Mouse (Mus musculus) adrenal gland, postnatal 4 days (tissue): ENCODE measurements at regions not wholly inside any gene's neighbourhood (a gene's known extent, or its start where the extent isn't known, plus 50 kb on each side); places are given as distances from the start of the nearest gene placed in this dataset.

Source experiments
- DNase-seq, 2 experiments: peaks; one replicate each; pipeline ENCODE4 v3.0.0; 2021 to 2022; ENCODE audit warnings: low spot score in 2 of 2, mixed read lengths in 2 of 2

DNA sequence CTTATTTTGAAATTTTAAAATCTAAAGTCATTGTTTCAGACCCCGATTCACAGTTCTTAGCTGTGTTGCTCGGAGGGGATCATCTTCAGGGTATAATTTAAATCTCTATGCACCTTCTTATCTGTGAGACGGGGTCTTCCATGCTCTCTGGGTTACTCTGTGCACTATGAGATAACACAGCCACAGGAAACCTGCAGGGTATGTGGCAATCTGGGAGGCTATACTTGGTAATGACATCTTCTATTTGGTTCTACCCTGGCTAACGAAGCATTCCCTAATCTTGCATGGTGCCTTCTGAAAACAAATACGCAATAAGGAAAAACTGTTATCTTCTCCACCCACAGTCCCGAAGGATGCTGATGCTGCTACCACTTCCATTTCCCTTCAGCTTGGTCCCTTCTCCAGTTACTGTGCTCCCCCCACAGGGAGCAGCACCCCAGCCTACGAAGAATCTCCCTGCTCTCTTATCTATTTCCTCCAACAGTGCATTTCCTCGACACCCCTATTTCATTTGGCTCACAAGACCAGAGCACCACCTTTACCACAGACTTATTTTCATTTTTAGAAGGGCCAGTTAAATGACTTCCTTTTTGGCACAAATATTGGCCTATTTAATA lies 378.2 kb downstream of the Gm9195 start:
- DNase-seq = no peak

DNA sequence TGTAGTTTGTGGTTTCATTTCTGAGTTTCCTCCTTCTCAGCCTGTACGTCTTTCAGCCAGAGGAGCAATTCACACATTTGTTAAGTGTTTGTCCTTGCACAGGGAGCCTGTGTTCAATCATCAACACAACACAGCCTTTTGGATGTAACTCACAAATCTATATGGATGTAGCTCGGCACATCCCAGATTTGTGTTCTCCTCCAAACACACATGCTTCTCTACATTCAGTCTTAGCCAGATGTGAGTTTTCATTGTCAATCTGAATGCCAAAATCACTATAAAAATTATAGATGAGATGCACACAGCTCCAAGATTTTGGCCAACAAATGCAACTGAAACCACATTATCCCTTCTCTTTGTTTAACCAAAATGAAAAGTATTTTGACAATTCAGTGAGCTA lies 380.9 kb downstream of the Gm9195 start:
- DNase-seq = no peak

DNA sequence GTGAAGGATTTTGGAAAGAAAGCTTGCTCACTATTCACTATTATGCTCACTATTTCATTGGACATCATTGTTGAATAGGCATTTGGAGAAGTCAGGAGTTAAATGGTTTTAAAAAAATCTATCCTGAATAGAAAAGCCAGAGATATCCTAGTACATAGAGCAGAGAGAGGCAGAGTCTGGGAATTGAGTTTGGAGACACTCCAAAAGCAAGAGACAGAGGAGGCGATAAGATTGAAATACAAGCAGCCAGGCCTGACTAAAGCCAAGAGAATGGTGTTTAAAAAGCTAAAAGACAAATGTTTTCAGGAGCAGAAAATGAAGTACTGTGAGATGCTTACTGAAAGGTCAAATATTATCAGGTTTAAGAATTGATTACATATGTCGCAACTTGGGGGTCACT lies 400.1 kb downstream of the Gm9195 start:
- DNase-seq = no peak

DNA sequence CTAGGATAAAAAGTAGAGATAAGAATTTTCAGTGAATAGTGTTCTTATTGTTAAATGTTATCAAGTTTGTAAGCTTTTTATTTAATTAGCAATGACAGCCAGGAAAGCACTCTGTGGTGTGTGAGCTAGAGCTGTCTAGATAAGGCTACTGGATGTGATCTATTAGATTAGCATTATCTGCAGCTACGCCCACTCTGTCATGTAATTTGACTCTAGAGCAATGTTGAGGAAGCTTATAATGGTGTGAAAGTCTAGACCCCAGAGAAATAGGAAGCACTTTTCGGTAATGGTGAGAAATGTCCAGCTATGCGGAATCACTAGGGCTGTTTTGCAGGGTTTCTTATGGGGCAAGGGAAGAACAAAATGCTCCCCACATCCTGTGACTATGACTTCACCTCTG lies 410.2 kb downstream of the Gm9195 start:
- DNase-seq = no peak

DNA sequence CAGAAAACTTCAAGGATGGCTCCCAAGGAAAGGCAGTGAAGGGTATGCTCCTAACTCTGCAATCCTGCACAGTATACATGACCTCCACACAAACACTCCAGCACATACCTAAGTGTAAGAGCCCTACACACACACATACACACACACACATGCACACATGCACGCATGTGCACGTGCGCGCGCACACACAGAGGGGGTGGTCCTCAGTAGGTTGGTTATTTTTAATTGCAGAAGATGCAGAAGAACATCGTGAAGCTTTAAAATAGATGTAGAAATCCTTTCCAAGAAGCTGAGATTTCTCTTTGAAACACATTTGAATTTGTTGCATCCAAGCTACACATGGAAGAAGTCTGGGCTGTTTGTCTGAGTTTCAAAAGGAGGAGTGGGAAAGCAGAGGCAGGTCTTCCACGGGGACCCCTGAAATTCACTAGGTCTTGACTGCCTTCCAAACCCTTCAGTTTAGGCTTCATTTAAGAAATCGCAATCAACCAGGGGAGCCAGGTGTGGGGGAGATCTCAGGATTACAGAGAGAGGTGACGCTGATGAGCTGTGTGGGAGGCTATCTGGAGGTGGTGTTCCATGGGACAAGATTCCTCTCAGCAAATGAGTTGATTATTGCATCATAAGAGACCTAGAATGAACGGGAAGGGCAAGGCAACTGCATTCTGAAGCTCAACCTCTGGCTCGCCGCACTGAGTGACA lies 427.4 kb downstream of the Gm9195 start:
- DNase-seq = no peak

DNA sequence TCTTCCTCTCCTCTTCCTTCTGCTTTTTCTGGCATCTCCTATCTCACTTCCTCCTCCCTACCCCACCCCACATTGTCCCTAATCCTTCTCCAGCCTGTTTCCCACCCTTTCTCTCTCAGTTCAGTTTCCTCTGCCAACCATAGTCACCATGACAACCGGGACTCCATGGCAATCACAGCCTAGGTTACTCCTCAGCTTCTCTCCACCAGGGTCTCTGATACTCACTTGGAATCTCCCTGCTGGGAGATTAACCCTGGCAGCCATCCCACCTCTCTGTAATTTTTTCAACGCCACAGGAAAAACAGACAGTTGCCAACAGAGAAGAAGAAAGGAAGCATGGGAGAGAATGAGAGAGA lies 448.8 kb downstream of the Gm9195 start:
- no peak for DNase-seq

DNA sequence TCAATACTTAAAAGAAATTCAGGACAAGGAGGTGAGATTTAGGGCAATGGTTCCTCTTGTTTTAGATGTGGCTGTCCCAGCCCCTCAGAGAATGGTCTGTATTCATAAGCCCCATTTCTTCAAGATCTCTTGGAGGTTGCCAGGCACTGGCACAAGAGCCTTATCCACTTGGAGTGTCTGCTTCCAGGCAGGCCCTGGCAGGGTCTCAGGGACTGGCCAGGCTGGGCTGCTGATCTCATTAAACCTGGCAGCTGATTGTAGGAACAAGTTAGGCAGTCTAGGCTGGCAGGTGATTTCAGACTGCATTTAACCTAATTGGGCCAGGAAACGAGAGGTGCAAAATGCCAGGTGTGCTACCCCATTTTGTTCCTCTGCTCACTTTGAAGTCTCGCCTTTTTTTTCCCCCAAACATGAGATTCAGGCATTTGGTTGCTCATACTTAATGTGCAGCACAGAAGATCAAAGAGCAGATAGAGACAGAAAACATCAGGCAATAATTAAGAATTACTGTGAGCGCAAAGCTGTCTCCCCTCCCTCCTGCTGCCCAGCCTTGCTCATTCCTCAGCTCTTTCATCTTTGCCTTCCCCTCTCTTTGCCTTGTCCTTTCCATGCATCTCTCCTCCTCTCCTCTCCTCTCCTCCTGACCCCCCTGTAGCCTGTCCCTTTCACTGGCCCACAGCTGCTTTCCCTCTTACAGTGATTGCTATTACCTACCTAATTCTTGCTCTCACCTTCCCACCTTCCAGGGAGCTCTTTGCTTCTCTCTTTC lies 449.3 kb downstream of the Gm9195 start:
- DNase-seq = no peak

DNA sequence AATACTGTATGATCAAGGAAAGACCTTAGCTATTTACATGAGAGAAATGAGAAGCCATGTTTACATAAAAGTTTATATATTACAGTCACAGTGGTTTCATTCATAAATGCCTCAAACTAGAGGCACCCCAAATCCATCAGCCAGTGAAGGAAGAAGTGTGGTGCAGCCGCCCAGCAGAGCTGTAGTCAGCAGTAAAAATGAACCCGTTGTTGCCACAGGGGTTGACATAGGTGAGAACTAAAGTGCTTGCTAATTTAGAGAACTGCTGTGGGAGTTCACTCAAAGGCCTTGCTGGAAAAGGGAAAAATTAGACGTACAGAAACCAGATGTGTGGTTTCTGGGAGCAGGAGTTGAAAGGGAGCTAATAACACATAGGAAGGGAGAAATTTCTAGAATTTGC lies 461.2 kb downstream of the Gm9195 start:
- DNase-seq = no peak

DNA sequence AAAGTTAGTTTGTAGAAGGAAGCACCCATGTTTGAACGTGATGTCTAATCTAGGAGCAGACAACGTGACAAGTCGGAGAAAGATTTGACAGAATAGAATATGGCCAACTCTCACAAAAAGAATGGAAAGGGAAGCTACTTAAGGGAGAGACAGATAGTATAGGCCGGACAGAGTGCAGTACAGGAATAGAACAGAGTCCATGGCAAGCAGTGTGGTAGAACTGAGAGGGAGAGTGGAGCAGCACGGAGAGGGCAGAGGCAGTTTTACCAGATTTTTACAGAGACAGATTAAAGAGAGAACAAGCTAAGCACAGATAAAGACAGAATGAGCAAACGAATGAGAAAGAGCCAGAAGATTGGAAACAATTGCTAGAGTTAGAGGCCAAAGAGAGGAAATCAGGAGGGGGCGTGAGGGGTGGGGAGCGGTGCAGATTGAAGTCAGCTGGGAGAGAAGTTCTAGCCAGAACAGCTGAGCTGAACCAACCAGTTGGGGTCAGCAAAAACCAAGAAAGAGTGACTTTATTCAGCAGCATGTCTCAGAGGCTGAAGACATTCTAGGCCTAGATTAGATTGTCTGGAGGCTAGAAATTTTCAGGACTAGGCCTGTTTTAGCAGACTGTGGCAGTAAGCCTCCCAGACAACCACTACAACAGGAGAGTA lies 464.1 kb downstream of the Gm9195 start:
- no peak for DNase-seq

DNA sequence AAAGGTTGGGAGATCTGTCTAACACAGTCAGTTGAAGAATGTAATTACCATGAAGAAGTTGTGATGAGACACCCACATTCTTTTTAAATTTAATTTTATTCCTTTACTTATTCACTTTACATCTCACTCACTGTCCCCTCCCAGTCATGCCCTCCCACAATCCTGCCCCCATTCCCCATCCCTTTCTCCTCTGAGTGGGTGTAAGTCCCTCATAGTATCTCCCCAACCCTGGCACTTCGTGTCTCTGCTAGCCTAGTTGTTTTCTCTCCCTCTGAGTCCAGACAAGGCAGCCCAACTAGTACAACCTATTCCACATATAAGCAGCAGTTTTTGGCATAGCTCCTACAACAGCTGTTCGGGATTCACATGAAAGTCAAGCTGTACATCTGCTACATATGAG lies 487.3 kb downstream of the Gm9195 start:
- DNase-seq = no peak

DNA sequence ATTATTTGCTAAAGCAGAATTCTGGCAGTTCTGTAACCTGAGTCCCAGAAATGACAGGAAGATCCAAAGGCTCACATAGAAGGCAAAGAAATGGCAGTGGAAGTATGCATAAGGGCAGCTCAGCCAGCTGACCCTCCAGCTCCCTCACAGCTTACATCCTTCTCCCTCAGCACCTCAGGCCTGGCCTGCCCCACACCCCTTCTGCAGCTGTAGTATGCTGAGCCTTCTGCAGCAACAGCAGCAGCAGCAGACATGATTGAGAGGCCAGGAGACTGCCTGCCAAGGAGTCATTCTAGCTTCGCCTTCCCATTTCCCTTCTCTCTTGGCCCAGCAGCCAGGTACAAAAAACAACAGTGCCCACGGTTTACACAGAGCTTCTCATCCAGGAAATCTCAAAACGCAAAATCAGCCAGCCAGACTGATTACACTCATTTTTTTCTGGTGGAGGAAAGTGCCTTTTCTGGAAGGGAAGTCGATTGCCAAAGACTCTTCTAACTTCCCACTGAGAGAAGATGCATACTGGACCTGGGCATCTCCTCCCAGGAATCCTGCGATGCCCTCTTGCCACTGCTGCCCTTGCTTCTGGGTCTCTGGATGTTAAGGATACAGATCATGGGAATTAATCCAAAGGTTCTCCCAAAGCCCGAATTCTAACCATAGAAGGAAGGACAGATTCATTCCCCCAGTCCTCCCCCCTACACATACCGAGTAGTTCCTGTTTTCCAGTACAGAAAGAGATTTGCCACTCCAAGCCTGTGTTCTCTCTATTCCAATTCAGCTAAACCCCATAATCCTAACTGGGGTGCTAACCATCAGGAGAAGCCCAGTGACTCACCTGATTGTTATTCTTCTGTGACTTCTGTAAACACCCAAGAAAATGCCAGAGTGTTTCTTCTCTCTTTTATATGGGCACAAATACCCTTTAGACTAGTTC lies 489.2 kb downstream of the Gm9195 start:
- DNase-seq = no peak

DNA sequence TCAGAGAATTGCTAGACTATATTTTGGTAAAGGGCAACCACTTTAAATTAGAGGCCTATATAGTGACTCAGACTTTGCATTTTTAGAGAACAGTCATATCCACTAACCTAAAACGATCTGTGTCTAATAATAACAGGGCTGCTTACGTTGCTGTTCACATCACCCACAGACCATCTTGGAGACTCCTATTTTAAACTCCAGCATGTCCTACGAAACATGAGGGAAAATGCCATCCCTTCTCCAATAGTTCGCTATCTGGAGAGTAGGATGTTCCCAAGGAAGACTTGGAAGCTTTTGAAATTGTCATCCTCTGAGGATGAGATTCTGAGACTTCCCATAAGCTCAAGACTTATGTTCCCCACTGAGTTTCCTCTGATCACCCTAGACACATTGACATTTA lies 518.6 kb downstream of the Gm9195 start:
- no peak for DNase-seq

DNA sequence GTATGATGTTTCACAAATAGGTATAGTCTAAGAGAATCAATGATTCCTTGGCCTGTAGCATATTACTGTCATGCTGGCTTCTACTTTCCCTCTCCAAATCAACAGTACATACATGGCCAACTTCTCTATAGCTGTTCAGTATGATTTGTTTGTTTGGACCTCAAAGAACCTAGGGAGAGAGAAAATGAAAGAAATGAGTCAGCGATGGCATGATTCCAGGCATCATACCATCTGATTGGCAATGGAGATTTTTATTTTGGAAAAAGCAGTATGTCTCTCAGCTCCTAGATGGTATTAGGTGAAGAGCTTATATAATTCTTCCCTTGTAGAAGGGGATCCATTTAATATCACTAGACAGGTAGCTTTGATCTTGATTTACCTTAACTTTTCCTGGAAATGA lies 519.1 kb downstream of the Gm9195 start:
- DNase-seq = no peak

DNA sequence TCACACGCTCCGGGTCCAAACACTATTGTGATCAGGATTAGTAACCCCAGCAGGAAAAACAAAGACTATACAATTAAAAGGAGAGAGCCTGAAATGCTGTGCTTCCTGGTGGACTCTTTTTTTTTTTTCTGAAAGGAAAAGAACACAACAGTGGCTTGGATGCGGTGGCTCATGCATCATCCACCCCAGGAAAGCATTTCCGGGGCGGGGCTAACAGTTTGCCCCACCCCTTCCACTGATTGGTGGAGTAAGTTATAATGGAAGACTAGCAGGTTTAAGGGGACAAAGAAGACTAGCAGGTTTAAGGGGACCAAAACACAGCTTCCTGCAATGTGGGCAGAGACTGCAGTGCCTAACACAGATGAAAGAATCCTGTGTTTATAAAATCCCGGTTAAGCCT lies 524.0 kb downstream of the Gm9195 start:
- no peak for DNase-seq

DNA sequence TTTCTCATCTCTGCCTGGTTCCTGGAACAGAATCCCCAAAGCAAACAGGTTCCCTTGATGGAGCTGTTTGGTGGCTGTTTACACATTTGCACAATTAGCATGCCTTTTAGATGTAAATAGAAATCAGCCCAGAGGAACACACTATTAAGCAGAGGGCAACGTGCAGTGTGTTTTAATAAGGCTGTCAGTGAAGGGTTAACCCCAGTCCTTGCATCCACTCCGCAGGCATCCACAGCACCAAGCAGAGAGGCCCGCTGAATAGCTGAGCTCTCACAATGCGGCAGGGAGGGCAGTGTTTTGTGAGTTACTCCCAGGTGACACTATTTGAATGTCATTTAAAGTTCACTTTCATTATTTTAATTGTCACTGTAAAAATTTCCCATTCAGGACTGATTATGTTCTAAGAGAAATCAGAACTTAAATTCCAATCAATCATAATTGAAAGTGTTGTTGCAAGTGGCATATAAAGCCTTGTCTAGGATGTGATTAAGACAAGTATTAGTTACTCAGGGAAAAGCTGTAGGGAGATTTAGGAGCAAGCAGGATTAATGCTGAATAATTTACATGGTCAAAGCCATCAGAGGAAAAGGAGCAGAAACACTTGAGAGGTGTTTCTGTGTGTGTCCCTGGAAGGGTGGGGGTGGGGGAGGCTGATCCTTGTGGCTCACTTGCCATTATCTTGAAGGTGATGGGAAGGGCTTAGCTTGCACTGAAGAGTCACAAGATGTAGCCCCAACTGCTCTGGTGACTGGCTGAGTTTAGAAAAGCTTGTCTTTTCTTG lies 528.1 kb downstream of the Gm9195 start:
- DNase-seq = no peak

DNA sequence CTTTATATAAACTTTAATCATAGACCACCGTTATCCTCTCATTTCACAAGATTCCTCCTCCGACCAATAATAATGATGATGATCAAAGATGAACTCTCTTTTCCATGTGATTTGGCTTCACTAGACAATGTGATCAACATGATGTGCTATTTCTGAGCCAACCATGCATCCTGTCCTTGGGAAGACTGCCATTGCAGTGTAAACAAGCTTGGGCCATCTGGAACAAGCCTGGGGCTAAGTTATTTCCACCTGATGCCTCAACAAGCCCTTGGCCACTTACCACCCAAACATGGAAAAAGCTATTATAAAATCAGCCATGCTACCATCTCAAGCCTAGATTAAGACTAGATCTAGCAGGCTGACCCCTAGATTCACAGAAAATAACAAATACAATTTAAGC lies 542.9 kb downstream of the Gm9195 start:
- DNase-seq = no peak

DNA sequence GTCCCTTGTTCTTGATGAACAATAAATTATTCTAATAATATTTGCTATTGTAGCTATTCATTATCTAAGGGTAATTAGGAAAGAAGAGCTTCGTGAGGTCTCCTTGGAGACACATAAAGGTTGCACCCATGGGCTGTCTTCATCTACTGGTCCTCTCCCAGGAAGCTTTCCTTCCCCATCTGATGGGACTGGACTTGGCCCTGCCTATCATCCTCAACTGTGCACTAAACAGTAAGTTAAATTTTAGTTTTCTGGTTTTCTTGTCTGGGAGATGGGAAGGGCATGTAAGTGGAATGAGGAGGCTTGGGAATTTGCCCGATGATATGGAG lies 554.5 kb downstream of the Gm9195 start:
- DNase-seq = no peak

DNA sequence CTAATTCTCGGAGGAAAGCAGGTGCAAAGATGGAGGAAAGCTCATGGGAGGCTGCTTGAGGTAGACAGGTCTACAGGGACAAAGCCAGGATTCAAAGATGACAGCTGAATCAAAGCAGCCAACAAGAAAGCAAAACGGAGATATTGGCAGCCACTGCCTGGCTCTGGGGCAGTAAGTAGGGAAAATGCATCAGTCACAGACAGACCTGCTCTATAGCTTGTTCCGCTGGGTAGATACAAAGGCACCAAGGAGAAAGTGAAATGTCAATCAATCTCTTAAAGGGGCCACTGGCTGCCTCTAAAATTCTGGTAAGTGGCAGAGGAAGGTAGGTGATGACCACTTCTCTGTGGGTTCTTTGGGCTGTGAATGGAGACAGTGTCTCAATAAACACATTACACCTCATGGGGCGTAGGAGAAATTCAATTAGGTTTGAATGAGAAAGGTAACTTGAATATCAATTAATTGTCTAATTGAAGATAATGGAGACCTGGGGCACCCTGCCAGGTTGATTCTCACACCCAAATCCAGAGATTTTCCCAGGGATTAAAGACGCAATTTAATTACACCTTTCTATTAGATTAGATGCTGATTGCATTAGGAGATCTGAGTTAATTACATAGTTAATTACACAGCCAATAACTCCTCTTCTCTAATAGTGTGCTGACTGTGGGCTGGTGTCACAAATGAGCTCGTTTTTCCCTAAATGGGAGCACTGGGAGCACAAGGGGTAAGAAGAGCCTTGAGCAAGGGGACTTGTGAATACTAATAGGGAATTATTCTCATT lies 555.1 kb downstream of the Gm9195 start:
- DNase-seq = no peak

DNA sequence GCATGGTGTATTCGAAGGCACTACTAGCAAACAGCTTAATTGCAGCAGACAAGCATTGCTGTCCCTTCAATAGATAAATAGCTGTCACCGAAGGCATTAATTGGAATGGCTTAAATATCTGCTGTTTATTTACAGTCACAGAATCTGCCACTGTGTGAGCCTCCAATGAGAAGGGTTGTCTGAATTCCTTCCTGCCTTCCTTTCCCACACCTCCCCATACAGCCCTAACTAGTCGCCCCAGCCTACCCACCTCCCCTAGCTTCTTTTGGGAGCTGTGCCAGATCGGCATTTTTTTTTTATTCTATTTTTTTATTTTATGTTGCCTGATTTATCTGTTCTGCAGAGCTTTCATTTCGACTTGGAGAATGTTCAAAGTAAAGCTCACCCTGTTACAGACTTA lies 575.7 kb downstream of the Gm9195 start:
- no peak for DNase-seq

DNA sequence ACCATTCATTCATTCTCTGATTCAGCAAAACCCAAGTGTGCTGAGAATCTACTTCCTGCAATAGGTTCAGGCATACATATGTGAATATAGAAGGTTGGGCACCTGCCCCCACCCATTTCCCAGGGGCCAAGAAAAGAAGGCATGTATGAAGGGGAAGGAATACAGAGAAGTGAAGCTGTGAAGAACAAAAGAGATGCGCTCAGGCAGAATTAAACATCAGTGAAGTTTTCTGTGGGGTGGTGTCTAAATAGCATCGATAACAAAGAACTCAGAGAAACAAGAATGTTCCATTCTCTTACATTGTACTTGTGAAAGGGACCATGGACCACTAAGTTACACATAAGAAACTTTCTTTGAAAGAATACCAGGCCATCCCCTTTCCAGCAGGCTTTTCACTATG lies 580.7 kb downstream of the Gm9195 start:
- DNase-seq = no peak
